Mouse (Mus musculus) midbrain, embryonic 11.5 days (tissue): ENCODE data around the gene 3110040M04Rik. TPM values are rescaled to one million over a fixed set of nuclear protein-coding genes. Genes with fewer than 3 reads are reported as not detected.
"Not testable (repeated sequence)": the region's sequence is repeated elsewhere in the genome, so short reads cannot be mapped to it uniquely, and the experiment has no call there.

ENCODE experiments used
- ATAC-seq: fragments of 200-750 bp; cut with Nextera tagmentation; 2 replicates; pipeline ENCODE4 v1.8.0; 2017; ENCODE audit warnings: moderate TSS enrichment, moderate library complexity; ENCODE audit not compliant: low FRiP score
- DNase-seq: peaks from one replicate; pipeline ENCODE4 v3.0.0; 2015; ENCODE audit warnings: low spot score; ENCODE audit errors: missing footprints
- H3K27ac ChIP-seq: fragments of 300-500 bp; sonication (generic); 2 replicates; pipeline ENCODE4 v1.5.1; 2014; ENCODE audit warnings: low read depth, low read length
- H3K27me3 ChIP-seq: fragments of 300-500 bp; sonication (generic); 2 replicates; pipeline ENCODE4 v1.6.1; 2014; ENCODE audit warnings: mild to moderate bottlenecking, low read length, moderate library complexity, mixed read lengths; ENCODE audit not compliant: control insufficient read depth, insufficient read depth
- H3K36me3 ChIP-seq: fragments of 300-500 bp; sonication (generic); 2 replicates; pipeline ENCODE4 v1.6.1; 2014; ENCODE audit warnings: mild to moderate bottlenecking, low read length, moderate library complexity, mixed read lengths; ENCODE audit not compliant: control insufficient read depth, insufficient read depth
- H3K4me1 ChIP-seq: fragments of 300-500 bp; sonication (generic); 2 replicates; pipeline ENCODE4 v1.6.1; 2014; ENCODE audit warnings: low read length; ENCODE audit not compliant: control insufficient read depth, insufficient read depth
- H3K4me2 ChIP-seq: fragments of 300-500 bp; sonication (generic); 2 replicates; pipeline ENCODE4 v1.6.1; 2014; ENCODE audit warnings: mild to moderate bottlenecking, moderate library complexity
- H3K4me3 ChIP-seq: fragments of 300-500 bp; sonication (generic); 2 replicates; pipeline ENCODE4 v1.5.1; 2014; ENCODE audit warnings: low read depth, low read length
- H3K9ac ChIP-seq: fragments of 300-500 bp; sonication (generic); 2 replicates; pipeline ENCODE4 v1.6.1; 2014; ENCODE audit warnings: low read length
- H3K9me3 ChIP-seq: fragments of 300-500 bp; sonication (generic); 2 replicates; pipeline ENCODE4 v1.6.1; 2016; ENCODE audit warnings: low read length; ENCODE audit not compliant: control insufficient read depth
- WGBS: fragments of 180-500 bp; shearing (Covaris S2); extraction: QIAGEN DNeasy Blood & Tissue Kit; methylation state at CpG from one replicate; pipeline ENCODE4 v1.1.7; 2014; 5-methylcytosine and 5-hydroxymethylcytosine counted together
- polyA plus RNA-seq: library from polyadenylated mRNA; unstranded; fragments of >200 nt; fragmentation: Nextera tagmentation; extraction: Ambion mirVana; gene quantifications from 2 replicates; pipeline ENCODE4 v1.2.1, GENCODE M21; 2014

Gene 3110040M04Rik
- polyA plus RNA-seq, 1 experiment from 2014 or later = 0.38 TPM

DNA sequence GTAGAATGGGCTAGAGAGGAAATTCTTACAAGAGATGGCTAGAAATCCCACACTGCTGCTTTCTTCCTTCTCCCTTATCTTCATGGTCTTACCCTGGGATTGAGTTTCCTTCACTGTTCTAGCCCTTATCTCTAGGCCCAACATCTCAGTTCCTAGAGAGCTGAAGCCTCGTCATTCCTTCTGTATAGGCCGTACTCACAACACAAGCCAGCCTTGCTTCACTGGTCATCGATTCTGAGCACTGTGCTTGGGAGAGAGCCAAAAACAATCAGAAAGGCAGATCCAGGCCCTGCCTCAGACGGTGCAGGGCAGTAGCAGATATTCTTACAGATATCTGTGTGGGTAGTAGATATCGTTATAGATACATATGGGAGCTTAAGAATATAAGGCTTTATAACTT is 4.6 kb downstream of the 3110040M04Rik start:
- not testable (repeated sequence) for H3K4me2 ChIP-seq, H3K4me1 ChIP-seq, H3K9me3 ChIP-seq, DNase-seq, H3K9ac ChIP-seq, H3K27me3 ChIP-seq, H3K36me3 ChIP-seq, H3K27ac ChIP-seq, ATAC-seq, H3K4me3 ChIP-seq
- 76% methylated on average over 3 of the region's 5 CpGs for WGBS

DNA sequence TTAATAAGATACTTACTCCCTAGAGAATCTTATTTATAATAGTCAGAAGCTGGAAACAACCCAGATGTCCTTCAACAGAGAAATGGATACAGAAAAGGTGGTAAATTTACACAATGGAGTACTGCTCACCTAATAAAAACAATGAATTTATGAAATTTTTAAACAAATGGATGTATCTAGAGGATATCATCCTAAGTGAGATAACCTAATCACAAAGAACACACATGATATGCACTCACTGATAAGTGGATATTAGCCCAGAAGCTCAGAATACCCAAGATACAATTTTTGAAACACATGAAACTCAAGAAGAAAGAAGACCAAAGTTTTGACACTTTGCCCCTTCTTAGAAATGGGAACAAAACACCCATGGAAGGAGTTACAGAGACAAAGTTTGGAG is 5.0 kb downstream of the 3110040M04Rik start:
- H3K27ac ChIP-seq, H3K36me3 ChIP-seq, H3K4me1 ChIP-seq, ATAC-seq, H3K9ac ChIP-seq, H3K27me3 ChIP-seq, H3K9me3 ChIP-seq, H3K4me3 ChIP-seq, DNase-seq, H3K4me2 ChIP-seq: not testable (repeated sequence)

DNA sequence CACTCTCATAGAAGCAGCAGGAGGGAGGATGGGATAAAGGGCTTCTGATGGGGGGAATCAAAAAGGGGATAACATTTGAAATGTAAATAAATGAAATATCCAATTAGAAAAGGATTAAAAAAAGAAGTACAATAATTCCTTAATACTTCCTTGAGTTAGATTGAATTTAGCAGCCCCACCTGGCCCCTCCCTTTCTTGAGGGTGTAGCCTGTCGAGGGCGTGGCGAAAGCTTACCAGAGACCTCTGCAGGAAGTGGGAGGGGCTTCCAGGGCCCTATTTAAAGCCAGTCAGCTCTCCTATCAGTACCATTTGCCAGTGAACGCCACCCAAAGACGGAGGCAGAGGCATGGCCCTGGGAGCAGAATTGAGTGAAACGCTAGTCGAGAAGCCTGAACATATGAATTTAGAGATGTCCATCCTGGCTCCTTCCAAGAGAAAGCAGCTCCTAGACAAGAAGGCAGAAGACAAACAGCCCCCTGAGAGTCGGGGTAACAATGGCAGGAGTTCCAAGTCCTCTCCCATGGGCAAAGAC is 6.0 kb downstream of the 3110040M04Rik start, which contains the start of gene Gm47996:
Gene Gm47996 (plus strand): TSS at position 308 of the 532 bp plus-strand sequence.
- H3K36me3 ChIP-seq, H3K9me3 ChIP-seq, H3K4me2 ChIP-seq, H3K4me3 ChIP-seq, H3K9ac ChIP-seq, H3K4me1 ChIP-seq, ATAC-seq, H3K27ac ChIP-seq, DNase-seq, H3K27me3 ChIP-seq: not testable (repeated sequence)
- WGBS = 88% methylated on average over 4 of the region's 8 CpGs

DNA sequence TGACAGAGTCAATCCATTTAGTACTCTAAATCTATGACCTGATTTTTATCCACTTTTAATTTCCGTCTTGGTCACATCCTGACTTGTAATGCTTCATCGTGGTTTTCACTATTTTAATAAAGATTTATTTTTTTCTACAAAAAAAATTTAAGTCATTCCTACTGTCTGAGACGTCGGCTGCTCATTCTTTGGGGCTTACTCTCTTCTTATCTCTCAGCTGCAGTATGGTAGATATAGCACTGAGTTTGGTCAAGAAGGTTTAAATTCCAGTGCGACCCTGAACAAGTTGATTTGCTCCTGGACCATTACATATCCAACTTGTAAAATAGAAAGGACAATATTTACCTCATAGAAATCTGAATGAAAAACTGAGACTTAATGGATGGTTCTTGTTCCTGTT is 7.7 kb downstream of the 3110040M04Rik start:
- not testable (repeated sequence) for H3K4me3 ChIP-seq, H3K27ac ChIP-seq, H3K4me1 ChIP-seq, H3K36me3 ChIP-seq, H3K9ac ChIP-seq, H3K4me2 ChIP-seq, H3K27me3 ChIP-seq, H3K9me3 ChIP-seq, ATAC-seq, DNase-seq
- WGBS = 96% methylated on average over 5 of the region's 5 CpGs

DNA sequence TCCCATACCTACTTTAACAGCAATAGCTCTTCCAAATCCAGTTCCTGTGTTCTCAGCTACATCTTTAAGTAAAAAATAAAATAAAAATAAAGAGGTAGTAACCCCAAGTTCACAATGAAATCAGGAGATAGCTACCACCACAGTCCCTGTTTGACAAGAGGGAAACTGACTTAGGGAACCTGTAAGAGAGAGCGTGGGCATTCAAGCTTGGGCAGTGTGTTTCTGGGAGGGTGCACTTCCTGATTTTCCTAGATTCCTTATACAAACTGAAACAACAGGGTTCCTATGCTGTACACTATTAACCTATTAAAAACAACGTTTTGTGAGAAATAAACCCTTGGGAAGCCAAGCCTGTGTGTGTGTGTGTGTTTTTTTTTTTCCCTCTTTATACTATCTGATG is 10.9 kb downstream of the 3110040M04Rik start:
- ATAC-seq = no peak
- DNase-seq = no peak
- Histone ChIP-seq H3K27me3 (no peaks in the 10 kb centered on the region), H3K4me2 (no peak overlapping the region), H3K9me3 (no peaks in the 10 kb centered on the region), H3K36me3 (no peaks in the 10 kb centered on the region), H3K4me3 (no peak overlapping the region), H3K27ac (no peak overlapping the region), H3K4me1 (no peaks in the 10 kb centered on the region), H3K9ac (no peak overlapping the region)
- 73% methylated on average over 2 of the region's 2 CpGs for WGBS

DNA sequence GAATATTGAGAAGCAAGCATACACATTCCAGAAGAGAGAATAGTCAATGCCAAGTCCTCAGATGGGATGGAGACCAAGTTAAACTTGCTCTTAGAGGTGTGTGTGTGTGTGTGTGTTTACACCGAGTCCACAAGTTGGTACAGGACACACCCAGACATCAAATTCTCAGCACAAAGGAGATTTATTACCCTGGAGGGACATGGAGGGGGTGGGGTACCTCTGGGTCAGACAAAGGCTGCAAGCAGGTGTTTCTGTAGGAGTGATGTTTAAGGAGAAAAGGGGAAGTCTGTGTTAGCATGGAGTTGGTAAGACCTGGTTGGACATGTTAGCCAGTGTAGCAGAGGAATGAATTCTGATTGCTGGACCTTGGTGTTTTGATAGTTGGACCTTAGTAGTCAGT is 12.1 kb downstream of the 3110040M04Rik start:
- 86% methylated on average over 1 of the region's 1 CpGs for WGBS
- H3K4me1 ChIP-seq = no peaks in the 10 kb centered on the region

DNA sequence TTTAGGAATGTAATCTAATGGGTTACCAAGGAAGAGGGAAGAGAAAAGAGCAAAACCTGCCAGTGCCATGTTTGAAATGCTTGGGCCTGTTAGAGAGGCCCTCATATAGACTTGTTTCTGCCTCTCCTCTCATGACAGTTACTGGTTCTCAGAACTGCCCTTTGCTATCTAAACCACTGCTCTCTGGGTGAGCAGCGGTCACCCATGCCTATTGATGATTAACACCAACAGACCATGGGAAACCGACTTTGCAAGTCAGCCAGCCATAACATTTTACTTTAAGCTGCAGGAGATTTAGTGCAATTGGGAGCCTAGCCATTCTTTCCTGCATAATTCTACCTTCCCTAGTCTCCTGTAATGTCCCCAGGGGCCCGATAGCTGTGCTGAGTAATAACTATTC is 12.5 kb downstream of the 3110040M04Rik start:
- Histone ChIP-seq H3K9me3 (no peaks in the 10 kb centered on the region), H3K4me3 (no peak overlapping the region), H3K4me2 (no peak overlapping the region), H3K9ac (no peak overlapping the region), H3K4me1 (no peaks in the 10 kb centered on the region), H3K27me3 (no peaks in the 10 kb centered on the region), H3K36me3 (no peaks in the 10 kb centered on the region), H3K27ac (no peak overlapping the region)
- ATAC-seq = no peak
- DNase-seq = no peak
- WGBS = 54% methylated on average over 3 of the region's 3 CpGs

More for the DNA sequence above, 12.1 kb downstream of the 3110040M04Rik start:
- DNase-seq (no peak), ATAC-seq (no peak)
- H3K27ac ChIP-seq = no peak overlapping the region
- no peak overlapping the region for H3K4me2 ChIP-seq
- H3K4me3 ChIP-seq = no peak overlapping the region
- no peaks in the 10 kb centered on the region for H3K27me3 ChIP-seq
- no peak overlapping the region for H3K9ac ChIP-seq
- H3K9me3 ChIP-seq = no peaks in the 10 kb centered on the region
- no peaks in the 10 kb centered on the region for H3K36me3 ChIP-seq

DNA sequence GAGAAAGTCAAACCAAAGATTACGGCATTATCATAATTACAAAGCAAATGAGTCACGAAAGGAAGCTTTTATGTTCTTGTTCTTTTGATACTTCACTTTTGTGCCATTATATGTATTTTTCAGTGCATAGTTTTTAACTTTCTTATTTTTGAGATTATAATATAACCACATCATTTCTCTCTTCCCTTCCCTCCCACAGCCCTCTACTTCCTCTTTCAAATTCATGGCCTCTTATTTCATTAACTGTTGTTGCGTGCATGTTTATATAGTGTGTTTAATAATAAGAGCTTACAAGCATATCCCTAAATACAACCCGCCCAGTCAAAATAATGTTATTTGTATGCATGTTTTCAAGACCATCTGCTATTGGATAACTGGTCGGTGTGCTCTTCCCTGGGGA is 15.1 kb downstream of the 3110040M04Rik start:
- H3K36me3 ChIP-seq = no peaks in the 10 kb centered on the region
- no peak overlapping the region for H3K27ac ChIP-seq
- H3K27me3 ChIP-seq = no peaks in the 10 kb centered on the region
- ATAC-seq (no peak), DNase-seq (no peak)
- no peak overlapping the region for H3K9ac ChIP-seq
- H3K9me3 ChIP-seq = no peaks in the 10 kb centered on the region
- H3K4me3 ChIP-seq = no peak overlapping the region
- no peaks in the 10 kb centered on the region for H3K4me1 ChIP-seq
- H3K4me2 ChIP-seq = no peak overlapping the region
- WGBS = 91% methylated on average over 5 of the region's 5 CpGs

DNA sequence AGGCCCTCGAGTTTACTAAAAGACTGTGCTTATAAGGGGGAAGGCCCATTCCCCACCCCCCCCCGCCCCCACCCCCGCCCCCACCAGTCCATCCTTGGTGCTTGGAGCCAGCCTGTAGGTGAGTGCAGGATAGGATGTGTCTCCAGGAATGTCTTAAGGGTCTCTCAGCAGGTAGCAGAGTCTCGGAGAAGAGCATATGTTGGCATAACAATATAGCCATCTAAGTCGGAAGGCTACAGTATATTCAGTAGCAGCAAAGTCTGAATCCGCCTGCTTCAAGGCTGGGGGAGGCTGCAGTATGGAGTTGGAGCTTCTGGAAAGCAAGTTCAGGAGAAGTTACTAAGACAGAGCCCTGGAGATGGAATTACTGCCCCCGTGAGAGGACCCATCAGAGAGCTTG is 16.2 kb downstream of the 3110040M04Rik start:
- no peaks in the 10 kb centered on the region for H3K4me1 ChIP-seq
- 69% methylated on average over 7 of the region's 7 CpGs for WGBS
- H3K27ac ChIP-seq = no peak overlapping the region
- H3K9ac ChIP-seq = no peak overlapping the region
- no peak for ATAC-seq
- no peaks in the 10 kb centered on the region for H3K9me3 ChIP-seq
- H3K4me2 ChIP-seq = no peak overlapping the region
- H3K4me3 ChIP-seq = no peak overlapping the region
- no peaks in the 10 kb centered on the region for H3K27me3 ChIP-seq
- no peak for DNase-seq
- H3K36me3 ChIP-seq = no peaks in the 10 kb centered on the region
